Mouse (Mus musculus) right cerebral cortex, postnatal 25 days (tissue): Measurements from ENCODE around the gene 1600012H06Rik.
"Not testable (repeated sequence)": the region's sequence is repeated elsewhere in the genome, so short reads cannot be mapped to it uniquely, and the experiment has no call there.

Experiments used
- DNase-seq: peaks from one replicate; pipeline ENCODE4 v3.0.0; 2022

1600012H06Rik gene

DNA sequence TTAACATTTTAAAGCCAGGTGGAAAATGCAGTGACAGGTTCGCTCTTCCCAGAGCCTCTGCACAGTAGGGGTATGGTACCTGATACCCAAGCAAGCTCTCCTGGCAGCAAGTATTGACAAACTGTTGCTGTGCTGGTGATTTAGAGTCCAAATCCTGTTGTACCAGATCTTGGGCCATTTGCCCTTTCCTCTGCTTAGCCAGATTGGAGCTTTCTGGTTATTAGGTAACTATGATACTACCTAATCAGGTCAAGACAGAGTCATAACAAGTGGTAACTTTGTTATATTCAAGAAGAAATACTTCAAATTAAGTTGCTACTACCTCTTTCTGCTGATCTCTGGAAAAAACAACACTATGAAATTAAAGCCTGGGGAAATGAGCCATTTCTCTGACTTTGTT, 1.6 kb downstream of the 1600012H06Rik start:
- no peak for DNase-seq

- no peak for DNase-seq
Observed at GRCm38 (mm10) chr17:14949161-14949827, 6.3 kb downstream of the 1600012H06Rik start.

GRCm38 (mm10) chr17:14953452-14953851, 10.5 kb downstream of the 1600012H06Rik start:
- no peak for DNase-seq

- no peak for DNase-seq
Observed at GRCm38 (mm10) chr17:14958686-14959327, 15.8 kb downstream of the 1600012H06Rik start.

DNA sequence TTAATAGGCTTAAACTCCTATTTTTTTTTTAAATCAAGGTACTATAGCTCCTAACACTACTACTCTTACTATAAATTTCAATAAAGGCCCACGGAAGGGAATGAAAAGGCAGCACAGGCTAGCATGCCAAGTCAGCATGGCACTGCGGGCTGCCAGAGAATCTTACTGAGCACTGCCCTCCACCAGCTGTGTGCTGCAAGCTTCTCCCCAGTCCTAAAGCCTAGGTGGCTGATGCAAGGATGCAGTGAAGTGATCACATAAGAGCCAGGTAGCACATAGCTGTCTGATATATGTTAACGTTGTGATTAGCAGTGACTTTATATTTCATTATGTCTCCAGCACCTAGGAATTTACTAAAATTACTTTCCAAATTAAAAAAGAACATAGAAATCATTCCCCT, 17.0 kb downstream of the 1600012H06Rik start:
- DNase-seq: no peak

- DNase-seq: no peak
Observed at GRCm38 (mm10) chr17:14960520-14960919, 17.5 kb downstream of the 1600012H06Rik start.

- peak; percentile 22 for DNase-seq
Observed at GRCm38 (mm10) chr17:14960951-14961556, 18.1 kb downstream of the 1600012H06Rik start, which contains the start of gene Phf10. Gene Phf10 (minus strand): TSS chr17:14961273.

- DNase-seq: not testable (repeated sequence)
Observed at GRCm38 (mm10) chr17:14961557-14962154, 18.7 kb downstream of the 1600012H06Rik start.

DNA sequence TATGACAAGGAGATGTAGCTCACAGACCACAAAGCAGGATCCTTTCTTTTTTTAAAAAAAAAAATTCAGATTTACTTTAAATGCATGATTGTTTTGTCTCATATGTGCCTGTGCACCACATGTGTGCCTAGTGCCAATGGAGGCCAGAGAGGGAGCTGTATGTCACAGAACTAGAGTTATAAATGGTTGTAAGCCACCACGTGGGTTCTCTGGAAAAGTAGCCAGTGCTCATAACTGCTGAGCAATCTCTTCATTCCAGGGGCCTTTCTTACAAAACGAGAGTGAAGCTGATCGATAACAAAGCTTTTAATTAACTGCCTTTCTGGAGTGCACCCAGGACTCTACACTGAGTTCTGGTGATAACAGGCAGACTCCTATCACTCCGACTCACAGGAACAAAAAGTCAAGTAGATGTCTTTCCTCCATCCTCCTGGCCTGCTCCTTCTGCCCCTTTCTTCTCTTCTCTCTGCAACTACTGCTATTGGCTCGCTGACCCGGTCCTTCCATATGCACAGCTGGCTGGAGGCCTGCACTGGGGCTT, 25.5 kb downstream of the 1600012H06Rik start:
- DNase-seq: not testable (repeated sequence)

GRCm38 (mm10) chr17:14977718-14978361, 34.9 kb downstream of the 1600012H06Rik start:
- DNase-seq: not testable (repeated sequence)

DNA sequence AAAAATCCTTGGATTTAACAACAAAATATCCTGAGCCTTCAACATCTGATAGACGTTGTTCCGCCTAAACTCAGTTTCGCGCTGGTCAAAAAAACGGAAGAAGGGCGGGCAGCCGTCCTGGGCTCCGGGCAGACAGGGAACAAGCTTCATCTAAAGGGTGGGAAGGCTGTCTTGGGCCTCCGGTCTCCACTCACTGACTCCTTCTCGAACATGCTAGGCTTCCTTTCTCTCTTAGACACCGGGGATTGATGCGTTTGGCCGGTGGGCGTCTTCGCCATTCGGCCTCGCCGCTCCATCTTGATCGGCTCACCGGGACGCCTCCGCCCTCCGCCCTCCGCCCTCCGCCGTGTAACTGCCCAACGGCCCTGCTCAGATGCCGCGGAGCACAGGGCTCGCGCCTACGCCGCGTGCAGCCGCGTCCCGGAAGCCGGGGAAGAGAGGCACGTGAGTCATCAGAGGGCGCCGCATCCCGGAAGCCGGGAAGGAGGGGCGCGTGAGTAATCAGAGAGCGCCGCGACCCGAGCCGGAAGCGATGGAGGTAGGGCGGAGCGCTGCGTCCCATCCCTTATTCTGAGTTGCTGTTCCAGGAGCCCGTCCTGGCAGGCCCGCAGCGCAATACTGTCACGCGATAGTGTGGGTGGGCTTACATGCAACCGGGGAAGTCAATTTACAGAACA, 35.5 kb downstream of the 1600012H06Rik start, which contains the start of the genes 9030025P20Rik and Gm3417:
Gene 9030025P20Rik (plus strand): TSS at position 107 of the 677 bp plus-strand sequence.
Gene Gm3417 (minus strand): TSS at position 429 of the 677 bp plus-strand sequence.
- DNase-seq: not testable (repeated sequence)

- peak; percentile 2 for DNase-seq
Observed at GRCm38 (mm10) chr17:14990116-14990702, 47.2 kb downstream of the 1600012H06Rik start.

GRCm38 (mm10) chr17:14992522-14993138, 49.6 kb downstream of the 1600012H06Rik start:
- DNase-seq: not testable (repeated sequence)

DNA sequence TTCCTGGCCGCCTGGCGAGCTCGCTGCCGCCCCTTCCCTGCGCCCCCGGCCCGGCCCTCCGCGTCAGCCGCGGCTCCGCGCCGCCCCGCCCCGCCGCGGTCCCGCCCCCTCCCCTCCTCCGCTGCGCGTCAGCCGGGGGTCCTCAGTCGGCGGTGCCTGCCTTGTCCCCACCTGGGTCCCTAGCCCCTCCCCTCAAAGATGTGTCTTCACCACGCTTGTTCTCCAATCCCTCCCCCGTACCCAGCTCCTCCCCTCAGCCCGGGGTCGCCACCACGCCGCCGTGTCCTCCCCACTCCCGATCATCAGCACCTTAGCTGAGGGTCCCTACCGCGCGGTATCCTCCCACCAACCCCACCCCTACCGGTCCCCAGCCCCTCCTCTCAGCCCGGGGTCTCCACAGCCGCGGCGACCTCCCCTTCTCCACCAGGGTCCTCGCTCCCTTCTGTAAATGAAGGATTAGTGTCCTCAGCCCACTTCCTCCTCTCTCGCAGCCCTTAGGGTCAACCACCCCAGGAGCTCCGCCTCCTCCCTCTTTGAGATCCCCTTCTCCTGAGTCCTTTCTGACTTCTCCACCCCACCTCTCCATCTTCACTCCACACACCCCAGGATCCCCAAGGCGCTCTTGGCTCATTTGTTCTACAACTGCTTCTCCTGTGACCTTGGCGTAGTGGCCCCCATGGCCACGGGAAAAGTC, 50.3 kb downstream of the 1600012H06Rik start:
- not testable (repeated sequence) for DNase-seq

DNA sequence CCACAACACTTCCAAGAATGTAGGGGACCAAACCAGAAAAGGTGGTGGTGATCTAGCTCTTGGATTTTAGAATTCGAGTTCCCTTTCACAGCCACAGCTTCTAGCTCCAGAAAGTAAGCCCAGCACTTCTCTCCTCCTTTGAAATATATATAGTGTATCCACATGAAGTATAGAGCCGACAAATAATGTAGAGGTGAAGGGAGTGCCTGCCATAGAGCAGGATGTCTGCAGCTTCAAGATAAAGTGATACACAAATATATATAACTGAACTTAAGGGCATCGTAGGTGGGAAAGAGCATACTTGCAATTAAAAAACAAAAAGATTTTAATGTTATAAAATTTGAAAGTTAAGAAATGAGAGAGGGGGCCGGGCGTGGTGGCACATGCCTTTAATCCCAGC, 51.2 kb downstream of the 1600012H06Rik start:
- DNase-seq: not testable (repeated sequence)

DNA sequence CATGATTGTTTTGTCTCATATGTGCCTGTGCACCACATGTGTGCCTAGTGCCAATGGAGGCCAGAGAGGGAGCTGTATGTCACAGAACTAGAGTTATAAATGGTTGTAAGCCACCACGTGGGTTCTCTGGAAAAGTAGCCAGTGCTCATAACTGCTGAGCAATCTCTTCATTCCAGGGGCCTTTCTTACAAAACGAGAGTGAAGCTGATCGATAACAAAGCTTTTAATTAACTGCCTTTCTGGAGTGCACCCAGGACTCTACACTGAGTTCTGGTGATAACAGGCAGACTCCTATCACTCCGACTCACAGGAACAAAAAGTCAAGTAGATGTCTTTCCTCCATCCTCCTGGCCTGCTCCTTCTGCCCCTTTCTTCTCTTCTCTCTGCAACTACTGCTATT, 57.1 kb downstream of the 1600012H06Rik start:
- not testable (repeated sequence) for DNase-seq

DNA sequence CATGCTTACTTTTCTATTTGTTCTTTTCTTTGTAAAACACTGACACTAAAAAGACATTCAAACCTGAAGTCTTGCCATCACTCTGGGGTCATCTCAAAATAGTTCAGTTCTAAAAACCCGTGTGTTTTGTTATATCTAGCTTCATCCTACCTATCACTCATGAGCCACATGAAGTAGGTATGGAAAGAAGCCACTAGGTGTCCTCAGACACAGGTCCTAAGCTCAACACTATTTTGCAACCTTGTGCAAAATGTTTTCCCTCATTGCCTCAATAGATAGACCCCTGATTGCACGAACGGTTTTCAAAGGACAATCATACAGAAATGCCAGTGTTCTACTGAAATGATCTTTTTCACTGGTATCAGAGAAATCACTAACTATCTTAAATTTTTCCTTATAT, 66.1 kb downstream of the 1600012H06Rik start:
- DNase-seq: not testable (repeated sequence)
